ENCODE assay signal across 12 mouse cellular contexts in the genomic region with DNA sequence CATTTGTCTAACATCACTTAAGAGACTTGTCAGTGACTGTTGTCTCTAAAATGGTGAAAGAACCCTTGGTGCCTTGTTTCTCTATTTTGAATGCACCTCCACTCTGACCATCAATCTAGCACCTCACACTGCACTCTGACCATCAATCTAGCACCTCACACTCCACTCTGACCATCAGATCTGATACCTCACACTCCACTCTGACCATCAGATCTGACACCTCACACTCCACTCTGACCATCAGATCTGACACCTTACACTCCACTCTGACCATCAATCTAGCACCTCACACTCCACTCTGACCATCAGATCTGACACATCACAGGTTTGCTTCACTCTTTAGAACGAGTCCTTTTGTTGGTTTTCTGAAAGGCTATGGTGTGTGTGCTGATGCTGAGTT.
"Had no signal": no experiment of that assay in that cellular context is flagged by ENCODE, and none has a peak within 500 bp of the region (broad histone marks: within the 10 kb centered on the region; RNA-seq: fewer than 3 reads in every experiment).

No protein-coding gene starts in this region.

- DNase-seq: retina, postnatal 1 day; right cerebral cortex, adult 18-20 months; right cerebral cortex, postnatal 14 days; right cerebral cortex, postnatal 25 days; right cerebral cortex, postnatal 4 days; spleen, adult 18-20 months; thymus, adult 18-20 months; thymus, adult 2 months; thymus, postnatal 14 days; thymus, postnatal 25 days; thymus, postnatal 36 days; thymus, postnatal 4 days had no signal
